Mouse (Mus musculus): ENCODE measurements around the gene Mindy3.
"Not testable (repeated sequence)": the region's sequence is repeated elsewhere in the genome, so short reads cannot be mapped to it uniquely, and the experiment has no call there.

Mindy3 gene

GRCm38 (mm10) chr2:12419262-12419655 is at the start of gene Mindy3:
Mindy3 (minus strand) TSS chr2:12419470.
- DNase-seq (ENCODE audit: low read depth), result peak; percentile 94

- DNase-seq (ENCODE audit: low read depth), result peak; percentile 24
Observed at GRCm38 (mm10) chr2:12459732-12460131, 40.5 kb upstream of the Mindy3 start.

GRCm38 (mm10) chr2:12450108-12450507 is 30.8 kb upstream of the Mindy3 start:
- DNase-seq (ENCODE audit: low read depth), result no peak

GRCm38 (mm10) chr2:12440120-12440519 is 20.9 kb upstream of the Mindy3 start:
- no peak for DNase-seq (ENCODE audit: low read depth)

- no peak for DNase-seq (ENCODE audit: low read depth)
Observed at GRCm38 (mm10) chr2:12439543-12439942, 20.3 kb upstream of the Mindy3 start.

GRCm38 (mm10) chr2:12438181-12438580 is 18.9 kb upstream of the Mindy3 start:
- peak; percentile 62 for DNase-seq (ENCODE audit: low read depth)

GRCm38 (mm10) chr2:12432055-12432454 is 12.8 kb upstream of the Mindy3 start:
- DNase-seq (ENCODE audit: low read depth), result peak; percentile 20

- DNase-seq (ENCODE audit: low read depth), result peak; percentile 17
Observed at GRCm38 (mm10) chr2:12424374-12424773, 5.1 kb upstream of the Mindy3 start.

GRCm38 (mm10) chr2:12423426-12423825 is 4.2 kb upstream of the Mindy3 start:
- DNase-seq (ENCODE audit: low read depth), result not testable (repeated sequence)

- DNase-seq (ENCODE audit: low read depth), result peak; percentile 33
Observed at GRCm38 (mm10) chr2:12418534-12419261, 572 bp downstream of the Mindy3 start.

- DNase-seq (ENCODE audit: low read depth), result peak; percentile 7
Observed at GRCm38 (mm10) chr2:12418121-12418520, 1.1 kb downstream of the Mindy3 start.

- DNase-seq (ENCODE audit: low read depth), result no peak
Observed at GRCm38 (mm10) chr2:12412309-12412708, 7.0 kb downstream of the Mindy3 start.

GRCm38 (mm10) chr2:12411129-12411528 is 8.1 kb downstream of the Mindy3 start:
- no peak for DNase-seq (ENCODE audit: low read depth)

GRCm38 (mm10) chr2:12406737-12407136 is 12.5 kb downstream of the Mindy3 start:
- DNase-seq (ENCODE audit: low read depth), result no peak

GRCm38 (mm10) chr2:12402469-12402868 is 16.8 kb downstream of the Mindy3 start:
- no peak for DNase-seq (ENCODE audit: low read depth)

GRCm38 (mm10) chr2:12401137-12401536 is 18.1 kb downstream of the Mindy3 start:
- no peak for DNase-seq (ENCODE audit: low read depth)

- peak; percentile 90 for DNase-seq (ENCODE audit: low read depth)
Observed at GRCm38 (mm10) chr2:12389028-12389427, 30.2 kb downstream of the Mindy3 start.

- DNase-seq (ENCODE audit: low read depth), result no peak
Observed at GRCm38 (mm10) chr2:12388569-12388968, 30.7 kb downstream of the Mindy3 start.

- no peak for DNase-seq (ENCODE audit: low read depth)
Observed at GRCm38 (mm10) chr2:12384389-12384788, 34.9 kb downstream of the Mindy3 start.

GRCm38 (mm10) chr2:12382650-12383049 is 36.6 kb downstream of the Mindy3 start:
- DNase-seq (ENCODE audit: low read depth), result peak; percentile 9

GRCm38 (mm10) chr2:12380233-12380632 is 39.0 kb downstream of the Mindy3 start:
- peak; percentile 37 for DNase-seq (ENCODE audit: low read depth)

- no peak for DNase-seq (ENCODE audit: low read depth)
Observed at GRCm38 (mm10) chr2:12378591-12378990, 40.7 kb downstream of the Mindy3 start.

GRCm38 (mm10) chr2:12377024-12377423 is 42.2 kb downstream of the Mindy3 start:
- no peak for DNase-seq (ENCODE audit: low read depth)

GRCm38 (mm10) chr2:12372883-12373282 is 46.4 kb downstream of the Mindy3 start:
- no peak for DNase-seq (ENCODE audit: low read depth)

All from NIH3T3 (cell line).